Mouse (Mus musculus): ENCODE measurements around the gene Kcnc4. TPM values are rescaled to one million over a fixed set of nuclear protein-coding genes. Genes with fewer than 3 reads are reported as not detected.

Gene Kcnc4
- total RNA-seq, 2 experiments from 2014 or later: 14.4 to 14.8 TPM

DNA sequence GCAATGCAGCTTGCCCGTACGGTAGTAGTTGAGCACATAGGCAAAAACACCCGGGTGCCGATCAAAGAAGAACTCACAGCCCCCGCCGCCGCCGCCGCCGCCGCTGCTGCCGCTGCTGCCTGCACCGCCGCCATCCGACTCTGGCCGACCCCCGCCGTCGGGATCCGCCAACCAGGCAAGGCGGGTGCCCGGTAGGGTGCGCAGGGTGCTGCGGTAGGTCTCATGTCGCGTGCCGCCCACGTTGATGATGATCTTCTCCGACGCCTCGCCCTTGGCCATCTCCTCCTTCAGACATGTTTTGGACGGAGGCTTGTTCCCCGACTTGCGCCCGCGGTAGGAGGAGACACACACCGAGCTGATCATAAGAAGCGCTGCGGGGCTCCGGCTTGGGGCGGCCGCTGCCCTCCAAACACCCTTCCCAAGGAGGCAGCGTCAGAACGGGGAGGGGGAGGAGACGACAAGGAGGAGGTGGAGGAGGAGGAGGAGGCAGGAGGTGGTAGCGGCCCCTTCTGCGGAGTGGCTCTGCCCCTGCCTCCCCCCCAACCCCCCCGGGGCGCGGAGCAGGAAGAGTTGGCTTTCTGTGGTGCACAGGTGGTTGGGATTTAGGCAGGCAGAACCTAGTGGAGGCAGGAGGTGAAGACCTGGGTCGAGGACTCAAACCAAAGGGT, 690 bp downstream of the Kcnc4 start:
- no peak for DNase-seq (ENCODE audit: low spot score in 2 of 2)

DNA sequence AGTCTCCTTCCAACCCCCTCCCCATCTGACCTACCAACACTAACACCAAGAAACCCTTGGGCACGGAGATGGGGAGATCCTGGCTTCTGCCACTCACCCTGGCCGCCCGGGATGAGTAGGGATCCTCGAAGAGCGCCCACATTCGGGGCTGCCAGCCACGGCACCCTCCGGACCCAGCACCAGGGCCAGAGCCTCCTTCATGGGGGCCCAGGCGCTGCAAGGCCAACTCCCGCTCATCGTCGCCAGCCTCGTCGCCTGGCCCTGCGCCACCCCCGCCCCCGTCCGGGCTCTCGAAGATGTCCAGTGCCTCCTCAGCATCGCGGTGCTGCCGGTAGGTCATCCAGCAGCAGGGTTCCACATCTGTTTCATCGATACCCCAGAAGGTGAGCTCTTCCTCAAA, 1.2 kb downstream of the Kcnc4 start:
- DNase-seq (ENCODE audit: low spot score in 2 of 2): no peak

GRCm38 (mm10) chr3:107454280-107454679, 5.1 kb downstream of the Kcnc4 start:
- no peak for DNase-seq (ENCODE audit: low spot score in 2 of 2)

GRCm38 (mm10) chr3:107446822-107447221, 12.5 kb downstream of the Kcnc4 start:
- no peak for DNase-seq (ENCODE audit: low spot score in 2 of 2)

GRCm38 (mm10) chr3:107443866-107444265, 15.5 kb downstream of the Kcnc4 start:
- no peak for DNase-seq (ENCODE audit: low spot score in 2 of 2)

DNA sequence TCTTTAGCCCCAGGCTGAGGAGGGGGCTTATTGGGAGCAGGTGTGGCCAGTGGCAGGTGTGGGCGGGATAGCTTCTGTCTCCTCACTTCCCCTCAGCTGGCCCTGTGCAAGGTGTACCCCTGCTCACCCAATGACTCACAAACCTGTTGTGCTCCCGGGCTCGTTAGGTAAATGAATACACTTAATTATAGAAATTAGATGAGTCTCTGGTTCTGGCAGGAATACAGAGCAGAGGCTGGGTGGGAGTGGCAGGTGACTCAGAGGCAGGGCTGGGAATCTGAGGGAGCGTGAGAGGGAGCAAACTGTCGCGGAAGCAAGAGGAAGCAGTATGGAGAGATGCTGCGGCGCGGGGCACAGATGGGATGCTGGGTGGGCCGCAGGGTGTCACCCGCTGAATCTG, 17.2 kb downstream of the Kcnc4 start:
- no peak for DNase-seq (ENCODE audit: low spot score in 2 of 2)

DNA sequence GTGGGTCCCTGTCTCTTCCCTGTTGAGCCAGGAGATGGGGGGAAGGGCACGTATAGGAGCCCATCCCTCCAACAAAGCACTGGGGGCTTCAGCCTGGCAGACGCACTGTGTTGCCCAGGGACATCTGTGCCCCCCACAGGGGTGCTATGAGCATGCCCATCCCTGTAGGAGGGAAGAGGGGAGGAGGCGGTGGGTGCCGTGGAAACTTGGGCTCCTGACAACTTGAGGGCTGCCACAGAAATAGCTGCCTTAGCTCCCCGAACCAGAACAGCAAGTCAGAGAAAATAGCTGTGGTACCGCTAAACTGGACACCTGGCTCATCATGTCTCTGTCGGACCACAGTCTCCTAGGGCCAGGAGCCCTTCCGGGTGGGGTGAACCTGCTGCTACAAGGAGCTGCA, 18.0 kb downstream of the Kcnc4 start:
- no peak for DNase-seq (ENCODE audit: low spot score in 2 of 2)

- no peak for DNase-seq (ENCODE audit: low spot score in 2 of 2)
Measured at GRCm38 (mm10) chr3:107439280-107439679, 20.1 kb downstream of the Kcnc4 start.

DNA sequence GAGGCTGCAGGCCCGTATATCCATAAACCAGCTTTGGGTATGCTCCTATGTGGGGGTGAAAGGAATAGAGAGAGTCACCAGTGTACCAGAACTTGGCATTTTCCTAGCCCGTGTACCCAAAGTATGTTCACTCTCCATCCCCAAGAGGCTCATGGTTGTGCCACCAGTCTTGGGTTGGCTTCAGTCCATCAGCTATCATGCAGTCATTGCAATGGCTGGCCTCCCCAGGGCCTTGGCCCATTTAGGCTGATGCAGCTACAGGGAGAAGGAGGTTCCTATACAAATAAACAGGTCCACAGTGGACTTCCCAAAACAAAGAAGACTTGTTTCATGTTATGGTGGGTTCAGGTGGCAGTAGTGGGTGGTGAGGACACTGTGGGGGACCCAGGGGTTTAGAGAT, 21.7 kb downstream of the Kcnc4 start:
- DNase-seq (ENCODE audit: low spot score in 2 of 2): peak in 1 of 2 experiments; percentile 21

DNA sequence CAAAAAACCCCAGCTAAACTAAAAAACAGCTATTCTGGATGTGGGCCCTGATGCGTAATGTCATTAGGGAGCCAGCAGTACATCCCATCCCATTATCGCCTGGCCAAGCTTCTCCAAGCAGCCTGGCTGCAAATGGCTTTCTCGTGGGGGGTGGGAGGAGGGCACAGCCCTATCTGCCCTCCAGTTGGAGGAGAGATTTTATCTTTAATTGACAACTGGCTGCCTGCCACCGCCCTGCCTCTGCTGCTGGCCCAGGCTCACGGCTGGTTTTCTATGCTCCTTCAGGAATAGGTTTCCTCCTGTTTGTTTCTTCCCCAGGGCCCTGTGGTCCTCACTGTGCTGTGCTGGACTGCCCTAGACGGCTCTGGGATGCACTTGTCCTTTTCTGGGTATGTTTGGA, 22.9 kb downstream of the Kcnc4 start:
- DNase-seq (ENCODE audit: low spot score in 2 of 2): no peak

GRCm38 (mm10) chr3:107433614-107434013, 25.7 kb downstream of the Kcnc4 start:
- no peak for DNase-seq (ENCODE audit: low spot score in 2 of 2)

DNA sequence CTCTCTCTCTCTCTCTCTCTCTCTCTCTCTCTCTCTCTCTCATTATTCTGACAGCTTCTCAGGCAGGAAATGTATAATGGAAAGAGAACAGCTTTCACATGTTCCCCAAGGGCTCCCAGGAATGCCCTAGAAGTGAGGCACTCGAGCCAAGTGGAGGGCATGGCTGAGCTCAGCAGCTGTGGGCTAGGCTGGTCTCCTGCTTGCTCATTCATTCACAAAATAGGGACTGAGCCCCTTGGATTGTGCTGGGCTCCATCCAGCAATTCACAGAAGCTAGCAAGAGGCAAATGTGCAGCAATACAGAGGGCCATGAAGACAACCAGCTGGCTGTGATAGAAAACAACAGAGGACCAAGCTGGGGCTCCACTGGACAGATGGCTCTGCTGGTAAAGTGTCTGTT, 28.1 kb downstream of the Kcnc4 start:
- no peak for DNase-seq (ENCODE audit: low spot score in 2 of 2)

- no peak for DNase-seq (ENCODE audit: low spot score in 2 of 2)
Measured at GRCm38 (mm10) chr3:107424258-107425041, 34.9 kb downstream of the Kcnc4 start.

- DNase-seq (ENCODE audit: low spot score in 2 of 2): no peak
Measured at GRCm38 (mm10) chr3:107420156-107420555, 39.2 kb downstream of the Kcnc4 start.

- DNase-seq (ENCODE audit: low spot score in 2 of 2): no peak
Measured at GRCm38 (mm10) chr3:107417287-107417644, 42.1 kb downstream of the Kcnc4 start.

DNA sequence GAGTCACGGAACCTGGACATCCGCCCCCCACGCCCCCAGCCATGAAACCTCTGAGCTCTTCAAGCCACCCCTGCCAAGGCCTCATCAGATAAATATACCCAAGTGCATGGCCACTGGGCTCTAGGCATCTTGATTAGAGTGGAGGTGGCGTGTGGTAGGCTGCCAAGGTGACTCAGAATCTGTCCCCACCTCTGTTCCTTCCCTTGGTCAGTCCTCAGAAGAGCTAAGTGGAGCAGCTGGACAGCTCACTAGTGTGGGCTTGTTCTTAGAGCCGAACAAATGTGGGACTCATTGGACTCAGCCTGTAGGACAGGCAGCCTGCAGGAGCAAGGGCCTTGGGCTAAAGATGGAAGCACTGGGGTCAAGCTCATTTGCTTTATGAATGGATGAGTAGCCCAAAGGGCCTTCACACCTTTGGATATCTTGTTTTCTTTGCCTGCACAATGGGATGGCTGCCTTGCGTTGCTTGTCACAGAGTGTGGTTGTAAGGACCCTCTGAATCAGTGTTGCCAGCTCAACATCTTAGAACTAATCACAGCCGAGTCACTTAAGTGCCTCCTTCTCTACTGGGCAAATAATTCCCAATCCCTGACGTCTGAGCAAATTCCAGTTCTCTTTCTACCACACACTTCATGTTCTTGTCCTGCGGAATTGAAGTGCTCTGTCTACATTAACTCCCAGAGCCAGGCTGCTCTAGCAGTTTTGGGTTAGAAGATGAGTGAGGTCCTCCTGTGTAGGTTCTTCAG, 42.6 kb downstream of the Kcnc4 start:
- DNase-seq (ENCODE audit: low spot score in 2 of 2): no peak

GRCm38 (mm10) chr3:107413093-107413492, 46.3 kb downstream of the Kcnc4 start:
- DNase-seq (ENCODE audit: low spot score in 2 of 2): no peak

GRCm38 (mm10) chr3:107412509-107412908, 46.8 kb downstream of the Kcnc4 start:
- DNase-seq (ENCODE audit: low spot score in 2 of 2): no peak

DNA sequence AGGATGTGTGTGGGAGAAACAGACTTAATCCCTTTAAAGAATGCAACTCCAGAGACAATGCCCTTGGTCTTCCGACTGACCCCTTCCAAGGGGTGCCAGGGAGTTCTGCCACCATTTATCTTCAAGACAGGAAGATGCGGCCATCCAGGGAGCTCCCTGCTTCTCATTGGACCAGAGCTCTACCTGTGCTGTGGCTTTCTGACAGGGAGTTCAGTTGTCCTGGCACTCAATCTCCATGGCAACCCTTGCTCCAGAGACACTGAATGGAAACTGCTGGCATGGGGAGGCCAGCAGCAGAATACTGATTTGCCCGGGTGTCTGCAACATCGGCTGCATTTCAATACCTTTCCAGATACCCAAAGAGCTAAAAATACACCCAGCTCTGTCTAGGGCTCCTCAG, 47.7 kb downstream of the Kcnc4 start:
- no peak for DNase-seq (ENCODE audit: low spot score in 2 of 2)

DNA sequence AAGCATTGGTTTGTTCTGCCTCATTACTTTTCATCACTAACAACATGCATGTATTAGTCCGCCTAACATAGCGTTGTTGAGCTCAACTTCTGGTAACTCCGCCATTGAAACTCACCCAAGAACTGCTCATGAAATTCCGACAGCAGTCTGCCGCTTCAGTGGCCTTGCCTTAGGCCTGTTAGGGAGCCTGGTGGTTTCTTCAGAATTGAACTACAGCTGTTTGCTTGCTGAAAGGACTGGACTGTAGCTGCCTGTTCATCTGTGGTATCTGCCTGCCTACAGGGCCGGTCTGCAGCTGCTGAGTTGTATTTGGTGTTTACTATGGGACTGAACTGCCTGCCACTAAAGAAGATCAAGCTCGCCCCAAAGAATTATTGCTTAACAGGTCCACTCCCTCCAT, 58.0 kb downstream of the Kcnc4 start:
- DNase-seq (ENCODE audit: low spot score in 2 of 2): no peak

DNA sequence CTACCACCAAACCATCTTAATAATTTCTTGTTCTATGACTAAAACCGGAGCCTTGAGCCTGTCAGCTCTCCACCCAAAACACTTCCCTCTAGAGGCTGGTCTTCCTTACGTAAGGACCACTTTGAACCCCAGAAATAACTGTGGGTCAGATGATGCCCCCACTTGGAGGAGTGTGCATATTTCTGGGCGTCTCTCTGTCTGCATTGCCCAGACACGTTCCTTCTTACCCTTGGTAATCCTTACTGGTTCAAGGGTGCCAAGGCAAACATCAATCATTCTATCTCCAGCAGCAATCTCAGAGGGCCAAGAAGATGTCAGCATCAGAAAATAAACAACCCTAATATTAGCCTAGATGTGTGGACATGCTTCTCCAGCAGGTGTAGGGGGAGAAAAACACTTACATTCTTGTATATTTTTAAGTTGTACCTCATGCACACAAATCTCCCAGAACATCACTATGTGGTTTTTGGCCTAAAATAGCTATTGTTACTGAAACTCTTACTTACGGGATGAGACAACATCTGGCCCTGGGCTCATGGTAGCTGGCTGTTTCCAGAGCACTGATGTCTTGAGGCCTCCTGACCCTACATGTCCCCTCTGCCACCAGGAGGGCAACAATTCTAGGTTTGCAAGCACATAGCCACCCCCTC, 59.2 kb downstream of the Kcnc4 start:
- no peak for DNase-seq (ENCODE audit: low spot score in 2 of 2)

- DNase-seq (ENCODE audit: low spot score in 2 of 2): no peak
Measured at GRCm38 (mm10) chr3:107391198-107391597, 68.2 kb downstream of the Kcnc4 start.

All from adrenal gland, postnatal 4 days (tissue).